Mouse (Mus musculus) left cerebral cortex, postnatal 36 days (tissue): ENCODE measurements around the gene Rhox2h. TPM values are rescaled to one million over a fixed set of nuclear protein-coding genes. Genes with fewer than 3 reads are reported as not detected.
"Not testable (repeated sequence)": the region's sequence is repeated elsewhere in the genome, so short reads cannot be mapped to it uniquely, and the experiment has no call there.

Experiments
- DNase-seq, 2 experiments: peaks; one replicate each; pipeline ENCODE4 v3.0.0; 2021 to 2022; ENCODE audit warnings: low spot score in 2 of 2, mixed read lengths in 1 of 2
- intact Hi-C: fragments of 180-260 bp; cut with DNase I; formaldehyde crosslinking; loops from one replicate; pipeline ENCODE4 v1.15.1; 2025
- total RNA-seq, 2 experiments: library from RNA; stranded (reverse); gene quantifications; 2 replicates each; pipeline ENCODE4 v1.2.3; 2021

Rhox2h gene
- total RNA-seq: not detected

DNA sequence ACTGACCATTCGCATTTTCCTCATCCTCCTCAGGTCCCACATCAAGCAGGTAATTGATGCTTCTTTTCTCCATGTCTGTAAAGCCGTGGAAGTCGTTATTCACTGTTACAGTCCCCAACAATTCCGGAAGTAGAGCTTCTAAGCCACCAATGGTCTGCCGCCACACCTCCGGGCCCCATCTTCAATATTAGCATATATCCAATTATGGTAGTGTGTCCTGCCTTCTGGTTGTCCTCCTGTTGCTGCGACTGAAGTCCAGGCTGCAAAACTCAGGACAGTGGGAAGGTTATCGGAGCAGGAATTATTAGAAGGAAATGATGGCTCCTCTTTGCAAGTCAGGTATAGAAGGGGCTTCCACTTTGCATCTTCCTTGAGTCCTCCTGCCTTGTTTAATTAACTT, at the start of gene Rhox2h:
Gene Rhox2h (minus strand): TSS at position 101 of the 400 bp plus-strand sequence.
- intact Hi-C loops: not testable (repeated sequence)

DNA sequence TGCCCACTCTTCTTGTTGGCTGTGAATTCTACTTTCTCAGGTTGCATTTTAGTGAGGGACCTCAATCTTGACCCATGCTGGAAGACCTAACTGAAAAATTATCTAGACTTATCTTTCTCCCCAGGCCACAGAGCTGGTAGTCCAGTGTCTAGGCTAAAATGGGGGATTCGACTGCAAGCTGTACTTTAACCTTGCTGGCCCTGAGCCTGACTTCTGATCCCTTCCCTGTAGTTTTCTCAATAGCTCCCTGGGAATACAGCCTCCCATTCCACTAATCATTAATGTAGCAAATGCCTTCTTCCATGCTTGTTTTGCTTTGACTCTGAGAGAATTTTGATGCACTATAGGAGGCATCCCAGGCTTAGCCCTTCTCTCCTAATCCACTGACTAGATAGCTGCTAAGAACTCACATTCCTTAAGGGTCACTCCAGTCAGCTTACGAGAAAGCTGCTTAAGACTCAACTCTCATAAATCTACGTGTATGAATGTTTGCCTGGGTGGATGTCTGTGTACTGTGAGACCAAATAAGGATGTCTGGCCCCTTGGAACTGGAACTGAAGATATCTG, 28.8 kb upstream of the Rhox2h start:
- intact Hi-C loops: no loop called here
- DNase-seq: no peak

More for the DNA sequence above, at the start of gene Rhox2h:
- DNase-seq: not testable (repeated sequence)

DNA sequence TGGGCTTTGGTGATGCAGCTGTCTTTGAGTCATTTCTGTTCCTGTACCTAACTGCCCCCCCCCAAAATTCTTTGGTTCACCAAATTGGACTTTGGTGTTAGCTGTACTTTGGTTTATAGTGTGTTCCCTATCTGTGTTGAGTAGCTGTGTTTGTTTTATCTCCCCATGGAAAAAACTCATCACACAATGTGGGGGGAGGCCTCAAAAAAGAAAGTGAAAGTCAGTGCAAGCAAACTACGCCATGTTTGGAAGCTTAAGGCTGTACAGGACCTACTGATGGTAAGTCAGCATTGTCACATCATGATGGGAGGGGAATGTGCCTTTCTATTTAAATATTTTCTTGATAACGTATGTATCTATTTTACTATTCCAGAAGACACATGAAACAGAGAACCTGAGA, 19.2 kb upstream of the Rhox2h start:
- DNase-seq: no peak
- intact Hi-C loops: no loop called here

DNA sequence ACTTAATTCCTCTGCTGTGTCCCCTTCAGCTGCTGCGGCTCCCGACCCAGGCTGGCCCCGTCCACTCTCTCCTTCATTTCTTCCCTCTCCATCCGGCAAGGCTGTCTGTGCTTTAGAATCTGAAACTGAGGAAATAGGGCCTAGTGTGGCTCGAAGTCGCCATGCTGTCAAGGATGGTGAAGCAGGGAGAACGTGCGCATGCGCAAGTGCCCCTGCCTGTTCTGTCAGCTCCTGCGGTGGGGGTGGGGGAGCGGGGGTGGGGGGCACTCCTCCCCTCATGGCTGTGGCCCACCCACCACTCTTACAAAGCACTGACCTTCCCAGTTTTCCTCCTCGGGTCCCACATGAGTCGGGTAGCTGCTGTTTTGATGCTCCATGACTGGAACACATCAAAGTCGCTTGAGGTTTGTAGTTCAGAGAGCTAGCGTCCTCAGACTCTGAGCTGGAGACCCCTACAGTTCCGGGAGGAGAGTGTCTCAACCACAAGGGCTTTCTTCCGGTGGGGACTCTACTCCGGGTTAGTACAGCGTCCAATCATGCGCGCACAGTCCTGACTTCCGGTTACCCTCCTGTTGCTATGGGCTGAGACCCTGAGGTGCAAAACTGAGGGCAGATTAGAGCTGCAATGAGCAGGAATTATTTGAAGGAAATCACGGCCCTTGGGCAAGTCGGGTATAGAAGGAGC, 10.1 kb upstream of the Rhox2h start:
- intact Hi-C loops: no loop called here
- DNase-seq: no peak

DNA sequence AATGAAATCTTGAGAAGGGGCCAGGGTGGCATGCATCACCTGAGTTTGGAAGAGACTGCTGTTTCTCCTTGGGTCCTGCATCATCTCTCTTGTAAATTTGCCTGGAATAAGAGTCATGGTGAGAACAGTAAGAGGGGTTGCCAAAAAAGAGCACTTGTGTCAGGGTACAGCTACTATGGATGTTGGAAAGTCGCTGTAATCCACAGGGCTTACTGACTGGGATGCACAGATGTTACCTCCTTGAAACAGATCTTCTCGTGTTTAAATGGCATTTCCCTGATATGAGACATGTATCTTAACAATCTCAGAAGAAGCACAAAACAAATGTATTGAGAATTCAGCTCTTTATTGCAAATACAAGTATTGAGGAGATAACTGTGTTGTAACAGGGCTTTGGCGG, 4.4 kb downstream of the Rhox2h start, which contains the start of gene Rhox3h:
Gene Rhox3h (minus strand): TSS at position 101 of the 400 bp plus-strand sequence.
- DNase-seq, intact Hi-C loops: not testable (repeated sequence)

DNA sequence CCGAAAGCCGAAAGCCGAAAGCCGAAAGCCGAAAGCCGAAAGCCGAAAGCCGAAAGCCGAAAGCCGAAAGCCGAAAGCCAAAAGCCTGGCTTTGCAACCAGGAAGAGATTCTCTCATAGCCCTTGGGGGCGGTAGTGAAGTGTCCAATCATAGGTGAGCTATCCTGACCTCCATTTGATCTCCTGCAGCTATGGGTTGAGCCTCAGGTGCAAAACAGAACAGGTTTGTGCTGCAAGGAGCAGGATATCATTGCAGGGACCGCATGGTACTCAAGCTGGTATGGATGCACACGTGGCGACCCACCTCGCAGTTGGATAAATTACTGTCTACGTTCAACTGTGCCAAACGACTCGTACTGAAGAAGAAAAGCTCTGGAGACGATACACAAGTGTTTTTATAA, 21.9 kb downstream of the Rhox2h start, which contains the start of gene Rhox4g:
Gene Rhox4g (minus strand): TSS at position 101 of the 400 bp plus-strand sequence.
- intact Hi-C loops: not testable (repeated sequence)

DNA sequence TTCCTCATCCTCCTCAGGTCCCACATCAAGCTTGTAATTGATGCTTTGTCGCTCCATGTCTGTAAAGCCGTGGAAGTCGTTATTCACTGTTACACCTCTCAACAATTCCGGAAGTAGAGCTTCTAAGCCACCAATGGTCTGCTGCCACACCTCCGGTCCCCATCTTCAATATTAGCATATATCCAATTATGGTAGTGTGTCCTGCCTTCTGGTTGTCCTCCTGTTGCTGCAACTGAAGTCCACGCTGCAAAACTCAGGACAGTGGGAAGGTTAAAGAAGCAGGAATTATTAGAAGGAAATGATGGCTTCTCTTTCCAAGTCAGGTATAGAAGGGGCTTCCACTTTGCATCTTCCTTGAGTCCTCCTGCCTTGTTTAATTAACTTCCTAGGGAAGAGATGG, 29.7 kb downstream of the Rhox2h start, which contains the start of gene Rhox2g:
Gene Rhox2g (minus strand): TSS at position 101 of the 400 bp plus-strand sequence.
- intact Hi-C loops: not testable (repeated sequence)

More for the DNA sequence above, 21.9 kb downstream of the Rhox2h start, which contains the start of gene Rhox4g:
- DNase-seq: not testable (repeated sequence)

DNA sequence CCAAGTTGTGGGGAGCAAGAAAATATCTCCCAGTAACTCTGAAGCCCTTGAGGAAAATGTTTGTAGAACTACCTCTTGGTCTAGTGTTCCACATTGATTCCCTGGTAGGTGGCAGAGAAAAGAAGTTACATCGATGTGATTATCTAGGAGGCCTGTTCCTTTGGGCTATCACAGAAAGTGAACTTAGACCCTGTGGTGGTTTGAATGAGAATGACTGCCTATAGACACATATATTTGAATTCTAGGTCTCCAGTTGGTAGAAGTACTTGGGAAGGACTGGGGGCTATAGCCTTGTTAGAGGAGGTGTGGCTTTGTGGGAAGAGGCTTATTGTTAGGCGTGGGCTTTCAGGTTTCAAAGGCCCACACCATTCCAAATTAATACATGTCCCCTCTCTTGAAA, 44.6 kb downstream of the Rhox2h start, which contains the start of gene Rhox3g:
Gene Rhox3g (minus strand): TSS at position 101 of the 400 bp plus-strand sequence.
- intact Hi-C loops, DNase-seq: not testable (repeated sequence)

More for the DNA sequence above, 29.7 kb downstream of the Rhox2h start, which contains the start of gene Rhox2g:
- not testable (repeated sequence) for DNase-seq

Other genes starting within 250 kb of the Rhox2h start
- not detected for gene Rhox4b, start 240.8 kb downstream of the Rhox2h start, total RNA-seq
- gene Rhox2c, start 219.6 kb downstream of the Rhox2h start, total RNA-seq: not detected
- gene Rhox3c, start 214.7 kb downstream of the Rhox2h start, total RNA-seq: not detected
- gene Rhox4c, start 192.9 kb downstream of the Rhox2h start, total RNA-seq: not detected
- not detected for gene Rhox2d, start 179.8 kb downstream of the Rhox2h start, total RNA-seq
- gene Rhox4d, start 158.9 kb downstream of the Rhox2h start, total RNA-seq: not detected
- not detected for gene Rhox2e, start 142.8 kb downstream of the Rhox2h start, total RNA-seq
- not detected for gene Rhox3e, start 131.3 kb downstream of the Rhox2h start, total RNA-seq
- not detected for gene Rhox4e, start 115.9 kb downstream of the Rhox2h start, total RNA-seq
- gene Rhox2f, start 101.9 kb downstream of the Rhox2h start, total RNA-seq: not detected
- gene Rhox3f, start 92.3 kb downstream of the Rhox2h start, total RNA-seq: not detected
- not detected for gene Rhox4f, start 65.6 kb downstream of the Rhox2h start, total RNA-seq
- not detected for gene Rhox3g, start 44.7 kb downstream of the Rhox2h start, total RNA-seq
- gene Rhox2g, start 29.8 kb downstream of the Rhox2h start, total RNA-seq: not detected
- not detected for gene Rhox4g, start 21.9 kb downstream of the Rhox2h start, total RNA-seq
- gene Rhox3h, start 4.5 kb downstream of the Rhox2h start, total RNA-seq: not detected
- not detected for gene Rhox5, start 131.6 kb upstream of the Rhox2h start, total RNA-seq
- gene Rhox6, start 153.6 kb upstream of the Rhox2h start, total RNA-seq: not detected
- gene Rhox7a, start 158.4 kb upstream of the Rhox2h start, total RNA-seq: not detected
- gene Rhox8, start 205.7 kb upstream of the Rhox2h start, total RNA-seq: not detected
- gene Rhox7b, start 224.0 kb upstream of the Rhox2h start, total RNA-seq: not detected
- not detected for gene Rhox9, start 228.5 kb upstream of the Rhox2h start, total RNA-seq